Mouse (Mus musculus) intestine, embryonic 15.5 days (tissue): ENCODE data around the gene Marveld3. TPM values are rescaled to one million over a fixed set of nuclear protein-coding genes. Genes with fewer than 3 reads are reported as not detected.

Experiments used
- ATAC-seq: fragments of 200-750 bp; cut with Nextera tagmentation; 2 replicates; pipeline ENCODE4 v1.8.0; 2017; ENCODE audit warnings: moderate TSS enrichment, moderate library complexity
- H3K27ac ChIP-seq: fragments of 300-500 bp; sonication (generic); 2 replicates; pipeline ENCODE4 v1.5.1; 2015; ENCODE audit warnings: mild to moderate bottlenecking, inconsistent platforms
- H3K27me3 ChIP-seq: fragments of 300-500 bp; sonication (generic); replicated peaks from 2 replicates; pipeline ENCODE4 v1.6.1; 2015; ENCODE audit warnings: inconsistent platforms
- H3K36me3 ChIP-seq: fragments of 300-500 bp; sonication (generic); 2 replicates; pipeline ENCODE4 v1.6.1; 2015; ENCODE audit warnings: inconsistent platforms
- H3K4me1 ChIP-seq: fragments of 300-500 bp; sonication (generic); replicated peaks from 2 replicates; pipeline ENCODE4 v1.6.1; 2015; ENCODE audit warnings: inconsistent platforms
- H3K4me2 ChIP-seq: fragments of 300-500 bp; sonication (generic); replicated peaks from 2 replicates; pipeline ENCODE4 v1.6.1; 2015; ENCODE audit warnings: mild to moderate bottlenecking, inconsistent platforms
- H3K4me3 ChIP-seq: fragments of 300-500 bp; sonication (generic); replicated peaks from 2 replicates; pipeline ENCODE4 v1.5.1; 2015; ENCODE audit warnings: inconsistent platforms
- H3K9ac ChIP-seq: fragments of 300-500 bp; sonication (generic); 2 replicates; pipeline ENCODE4 v1.6.1; 2015; ENCODE audit warnings: inconsistent platforms
- H3K9me3 ChIP-seq: fragments of 300-500 bp; sonication (generic); 2 replicates; pipeline ENCODE4 v1.6.1; 2016; ENCODE audit warnings: inconsistent platforms
- WGBS: fragments of 180-500 bp; shearing (Covaris S2); methylation state at CpG from one replicate; pipeline ENCODE4 v1.1.7; 2015; 5-methylcytosine and 5-hydroxymethylcytosine counted together
- polyA plus RNA-seq: library from polyadenylated mRNA; unstranded; fragments of >200 nt; fragmentation: Nextera tagmentation; extraction: Ambion mirVana; gene quantifications from 2 replicates; pipeline ENCODE4 v1.2.1, GENCODE M21; 2015

The Marveld3 gene
- polyA plus RNA-seq, 1 experiment from 2014 or later, result 12.8 TPM

GRCm38 (mm10) chr8:109920406-109921390, 41.3 kb downstream of the Marveld3 start:
- Histone ChIP-seq H3K27ac (no peak overlapping the region), H3K4me2 (no peak overlapping the region), H3K27me3 (no peaks in the 10 kb centered on the region), H3K4me3 (no peak overlapping the region), H3K36me3 (peaks cover under 1% of the 10 kb centered on the region; the same call in 1 of the 2 replicates), H3K9ac (no peak overlapping the region), H3K9me3 (no peaks in the 10 kb centered on the region), H3K4me1 (peaks cover 6% of the 10 kb centered on the region; the same call in 1 of the 2 replicates)
- no peak for ATAC-seq
- 79% methylated on average over 8 of the region's 8 CpGs for WGBS

GRCm38 (mm10) chr8:109917277-109917676, 44.7 kb downstream of the Marveld3 start:
- Histone ChIP-seq H3K27me3 (no peaks in the 10 kb centered on the region), H3K9me3 (no peaks in the 10 kb centered on the region), H3K36me3 (peaks cover 3% of the 10 kb centered on the region; the same call in 1 of the 2 replicates), H3K4me1 (peaks cover 3% of the 10 kb centered on the region; the same call in 1 of the 2 replicates), H3K4me3 (no peak overlapping the region), H3K9ac (no peak overlapping the region), H3K4me2 (no peak overlapping the region), H3K27ac (no peak overlapping the region)
- peak; percentile 68; the same call in 1 of the 2 replicates for ATAC-seq
- WGBS, result 42% methylated on average over 4 of the region's 4 CpGs

- Histone ChIP-seq H3K27ac (no peak overlapping the region), H3K36me3 (peaks cover 6% of the 10 kb centered on the region; the same call in 1 of the 2 replicates), H3K4me1 (no peaks in the 10 kb centered on the region), H3K4me2 (no peak overlapping the region), H3K27me3 (no peaks in the 10 kb centered on the region), H3K4me3 (no peak overlapping the region), H3K9me3 (no peaks in the 10 kb centered on the region), H3K9ac (no peak overlapping the region)
- 94% methylated on average over 4 of the region's 4 CpGs for WGBS
- no peak for ATAC-seq
Observed at GRCm38 (mm10) chr8:109907376-109907775, 54.6 kb downstream of the Marveld3 start.

- Histone ChIP-seq H3K4me1 (no peaks in the 10 kb centered on the region), H3K4me2 (no peak overlapping the region), H3K9ac (no peak overlapping the region), H3K27ac (no peak overlapping the region), H3K9me3 (no peaks in the 10 kb centered on the region), H3K27me3 (no peaks in the 10 kb centered on the region), H3K36me3 (peaks cover 6% of the 10 kb centered on the region; the same call in 1 of the 2 replicates), H3K4me3 (no peak overlapping the region)
- 96% methylated on average over 3 of the region's 3 CpGs for WGBS
- ATAC-seq, result no peak
Observed at GRCm38 (mm10) chr8:109906907-109907306, 55.1 kb downstream of the Marveld3 start.

- 80% methylated on average over 1 of the region's 1 CpGs for WGBS
- no peak overlapping the region; the same call in 1 of the 2 replicates for H3K27ac ChIP-seq
Observed at GRCm38 (mm10) chr8:109904928-109905668, 56.9 kb downstream of the Marveld3 start.

GRCm38 (mm10) chr8:109903909-109904469, 58.0 kb downstream of the Marveld3 start:
- H3K27me3 ChIP-seq, result no peaks in the 10 kb centered on the region
- ATAC-seq, result no peak

More at GRCm38 (mm10) chr8:109904928-109905668, 56.9 kb downstream of the Marveld3 start:
- Histone ChIP-seq H3K4me2 (no peak overlapping the region), H3K4me3 (no peak overlapping the region), H3K27me3 (no peaks in the 10 kb centered on the region), H3K9ac (no peak overlapping the region), H3K4me1 (no peaks in the 10 kb centered on the region), H3K9me3 (no peaks in the 10 kb centered on the region), H3K36me3 (peaks cover 6% of the 10 kb centered on the region; the same call in 1 of the 2 replicates)
- peak; percentile 94 for ATAC-seq

GRCm38 (mm10) chr8:109902379-109902778, 59.6 kb downstream of the Marveld3 start:
- H3K4me2 ChIP-seq, result no peak overlapping the region
- no peaks in the 10 kb centered on the region for H3K27me3 ChIP-seq
- H3K4me3 ChIP-seq, result no peak overlapping the region
- H3K4me1 ChIP-seq, result no peaks in the 10 kb centered on the region
- no peak overlapping the region for H3K9ac ChIP-seq
- no peaks in the 10 kb centered on the region for H3K9me3 ChIP-seq
- no peak overlapping the region for H3K27ac ChIP-seq
- no peaks in the 10 kb centered on the region for H3K36me3 ChIP-seq
- no peak for ATAC-seq

More at GRCm38 (mm10) chr8:109903909-109904469, 58.0 kb downstream of the Marveld3 start:
- Histone ChIP-seq H3K27ac (no peak overlapping the region), H3K36me3 (0 out of 2 replicates have a peak, but pooled peaks cover 3% of the 10 kb centered on the region), H3K4me1 (no peaks in the 10 kb centered on the region), H3K9ac (no peak overlapping the region), H3K9me3 (no peaks in the 10 kb centered on the region), H3K4me2 (no peak overlapping the region), H3K4me3 (no peak overlapping the region)
- 75% methylated on average over 10 of the region's 10 CpGs for WGBS

Other genes starting within 250 kb of the Marveld3 start
- 5.4 and 5.7 TPM in 2 replicates for gene Atxn1l, start 224.5 kb downstream of the Marveld3 start, polyA plus RNA-seq
- gene Ap1g1, start 183.6 kb downstream of the Marveld3 start, polyA plus RNA-seq, result 38.0 and 39.0 TPM in 2 replicates
- gene Phlpp2, start 93.7 kb downstream of the Marveld3 start, polyA plus RNA-seq, result 2.1 and 2.4 TPM in 2 replicates
- not detected in 2 replicates for gene Tat, start 28.2 kb upstream of the Marveld3 start, polyA plus RNA-seq
- gene Chst4, start 77.5 kb upstream of the Marveld3 start, polyA plus RNA-seq, result 2.5 and 2.6 TPM in 2 replicates
- 5.1 TPM in 2 replicates for gene Zfp612, start 117.5 kb upstream of the Marveld3 start, polyA plus RNA-seq
- not detected in 2 replicates for gene Gm21964, start 139.0 kb upstream of the Marveld3 start, polyA plus RNA-seq
- not detected in 2 replicates for gene Gm17720, start 140.6 kb upstream of the Marveld3 start, polyA plus RNA-seq
- 0.13 and 0.38 TPM in 2 replicates for gene Calb2, start 206.0 kb upstream of the Marveld3 start, polyA plus RNA-seq